7 mouse cellular contexts compared by ENCODE assay signal in the genomic region with DNA sequence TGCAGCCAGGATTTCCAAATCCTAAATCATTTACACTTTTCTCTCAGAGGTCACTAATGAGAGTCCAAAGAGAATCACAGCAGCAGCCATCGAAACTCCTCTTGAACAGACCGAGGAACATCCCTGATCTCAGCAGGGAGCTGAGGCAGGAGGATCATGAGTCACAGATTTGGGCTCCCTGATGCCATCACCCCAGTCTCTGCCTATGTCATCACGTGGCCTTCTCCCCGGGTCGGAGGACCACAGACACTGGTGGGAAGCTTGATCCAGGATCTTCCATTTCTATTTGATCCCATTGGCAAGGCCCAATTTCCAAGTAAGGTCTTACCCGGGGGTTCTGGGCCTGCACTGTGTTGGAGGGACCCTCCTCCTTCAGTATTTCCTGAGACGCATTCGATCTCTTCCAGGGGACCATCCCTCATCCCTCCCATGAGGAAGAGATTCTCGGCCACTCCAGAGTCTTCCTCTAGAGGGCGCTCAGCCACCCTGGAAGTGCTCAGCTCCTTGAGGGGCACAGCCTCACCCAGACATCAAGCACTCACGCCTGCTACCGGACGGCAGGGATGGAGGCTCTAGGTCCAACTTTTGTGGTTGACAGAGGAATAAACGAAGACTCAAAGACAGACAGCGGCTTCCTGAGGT. TPM values are rescaled to one million over a fixed set of nuclear protein-coding genes. Genes with fewer than 3 reads are reported as not detected.
DNase-seq lines count a peak whose midpoint lies in the region; ATAC-seq lines count a peak whose summit lies in the region.

No protein-coding gene starts in this region.

- no peaks in the 10 kb centered on the region for H3K4me1 ChIP-seq in midbrain, embryonic 11.5 days (ENCODE audit: control insufficient read depth, insufficient read depth, low read length)

- no peak overlapping the region for H3K9ac ChIP-seq in midbrain, embryonic 11.5 days (ENCODE audit: low read length)

- H3K9me3 ChIP-seq in midbrain, embryonic 11.5 days (ENCODE audit: control insufficient read depth, low read length) = no peaks in the 10 kb centered on the region

- no peak overlapping the region for H3K27ac ChIP-seq in midbrain, embryonic 11.5 days (ENCODE audit: low read depth, low read length)

- 27% methylated on average over 15 of the region's 15 CpGs for WGBS in midbrain, embryonic 11.5 days

- DNase-seq in adipocyte (ENCODE audit: low spot score) = peak; percentile 62
- DNase-seq in cerebellum, postnatal 36 days = peak; percentile 79
- peak; percentile 77 for DNase-seq in gastrocnemius, postnatal 10 days
- DNase-seq in hindlimb bud, embryonic 11.5 days (ENCODE audit: extremely low spot score, low read depth, low spot score) = peak; percentile 39
- DNase-seq in left cerebral cortex, postnatal 10 days (ENCODE audit: extremely low spot score in 1 of 2, low spot score in 2 of 2) = peak; percentile 38 to 81
- DNase-seq in midbrain, embryonic 11.5 days (ENCODE audit: low spot score, missing footprints) = peak; percentile 98
- peak; percentile 65 for DNase-seq in right cerebral cortex, postnatal 4 days

- peak; percentile 80 for ATAC-seq in midbrain, embryonic 11.5 days (ENCODE audit: low FRiP score)

- H3K27me3 ChIP-seq in midbrain, embryonic 11.5 days (ENCODE audit: control insufficient read depth, insufficient read depth, low read length) = no peaks in the 10 kb centered on the region

- H3K4me3 ChIP-seq in midbrain, embryonic 11.5 days (ENCODE audit: low read depth, low read length) = no peak overlapping the region

- no peak overlapping the region for H3K4me2 ChIP-seq in midbrain, embryonic 11.5 days

- intact Hi-C loops in left cerebral cortex, postnatal 10 days (cut with DNase I) = loop anchor here (2.0 to 5.0 kb wide), 2 partner anchors 76 to 163 kb away; no protein-coding TSS in a partner anchor

- H3K36me3 ChIP-seq in midbrain, embryonic 11.5 days (ENCODE audit: control insufficient read depth, insufficient read depth, low read length) = no peaks in the 10 kb centered on the region

RNA-seq across cellular contexts. Expression of a gene that starts 24.8 kb away (rescaled TPM):
- total RNA-seq in gastrocnemius, postnatal 10 days (2021) = 10 to 100 TPM; 14.1 to 17.6 TPM
- total RNA-seq in left cerebral cortex, postnatal 10 days (2021) = 100 to 1,000 TPM; 217 to 219 TPM
- 103 and 110 TPM in 2 replicates for polyA plus RNA-seq in midbrain, embryonic 11.5 days (2014; fragmentation: Nextera tagmentation; extraction: Ambion mirVana)

RNA-seq across cellular contexts. Expression of a gene that starts 30.0 kb away (rescaled TPM):
- total RNA-seq in gastrocnemius, postnatal 10 days (2021) = 10 to 100 TPM; 25.5 to 25.7 TPM
- total RNA-seq in left cerebral cortex, postnatal 10 days (2021) = 10 to 100 TPM in 1 of 2 experiments, 1 to 10 TPM in 1; 9.6 to 10.9 TPM
- 61.8 and 63.4 TPM in 2 replicates for polyA plus RNA-seq in midbrain, embryonic 11.5 days (2014; fragmentation: Nextera tagmentation; extraction: Ambion mirVana)

Comparison
In these comparisons a context has a peak if more than half of its experiments do, and no peak if none do; other contexts are left out.
1. DNase-seq: peak in every context shown above with its lines; median percentile 98 in midbrain, embryonic 11.5 days; 79 in cerebellum, postnatal 36 days; 77 in gastrocnemius, postnatal 10 days; 65 in right cerebral cortex, postnatal 4 days; 62 in adipocyte; 60 in left cerebral cortex, postnatal 10 days; 39 in hindlimb bud, embryonic 11.5 days.
2. RNA of a gene that starts 24.8 kb away (total RNA-seq): 217 to 219 TPM in left cerebral cortex, postnatal 10 days; 14.1 to 17.6 TPM in gastrocnemius, postnatal 10 days; every median in the first group is over 10 times any median in the second.